Mouse (Mus musculus) CH12.LX (cell line): ENCODE measurements around the gene Dppa2. TPM values are rescaled to one million over a fixed set of nuclear protein-coding genes. Genes with fewer than 3 reads are reported as not detected.

ENCODE experiments used
- DNase-seq: peaks from one replicate; pipeline ENCODE4 v3.0.0-alpha.2; 2013; ENCODE audit errors: extremely low read depth
- H3K27ac ChIP-seq: 2 replicates; pipeline ENCODE4 v1.5.1; 2012; ENCODE audit warnings: low read depth, mild to moderate bottlenecking, control low read depth, moderate library complexity; ENCODE audit not compliant: insufficient read depth
- H3K27me3 ChIP-seq: replicated peaks from 2 replicates; pipeline ENCODE3; 2012; ENCODE audit warnings: inconsistent platforms
- H3K36me3 ChIP-seq, 2 experiments: replicated peaks in 1 of 2; 2 replicates each; pipeline versions ENCODE3 to v1.6.1; 2012; ENCODE audit warnings: inconsistent platforms in 1 of 2, low read length in 1 of 2, mild to moderate bottlenecking in 1 of 2, mixed read lengths in 1 of 2, moderate library complexity in 1 of 2; ENCODE audit not compliant: control insufficient read depth in 1 of 2, insufficient read depth in 1 of 2
- H3K4me1 ChIP-seq, 2 experiments: 2 replicates each; pipeline ENCODE4 v1.6.1; 2012; ENCODE audit warnings: inconsistent platforms in 1 of 2, moderate library complexity in 1 of 2; ENCODE audit not compliant: insufficient read depth in 2 of 2, control insufficient read depth in 1 of 2
- H3K4me2 ChIP-seq: 2 replicates; pipeline ENCODE4 v1.6.1; 2012; ENCODE audit warnings: low read depth, mild to moderate bottlenecking, control low read depth; ENCODE audit not compliant: poor library complexity, insufficient read depth, severe bottlenecking
- H3K4me3 ChIP-seq, 3 experiments: fragments of 150-350 bp in 1 of 3; sonication (generic) in 1 of 3; replicated peaks in 1 of 3; 2 replicates each; pipeline versions ENCODE3 to v1.5.1; 2011 to 2012; ENCODE audit warnings: low read depth in 2 of 3, low read length in 2 of 3, mild to moderate bottlenecking in 2 of 3, moderate library complexity in 2 of 3, control low read depth in 1 of 3, improper control_type of control experiment in 1 of 3, inconsistent platforms in 1 of 3, mixed read lengths in 1 of 3; ENCODE audit not compliant: poor library complexity in 1 of 3
- H3K79me2 ChIP-seq: replicated peaks from 2 replicates; pipeline ENCODE4 v1.6.1; 2012; ENCODE audit warnings: mild to moderate bottlenecking, moderate library complexity; ENCODE audit not compliant: control insufficient read depth, poor library complexity, insufficient read depth, severe bottlenecking; ENCODE audit errors: extremely low read depth
- H3K9ac ChIP-seq: 2 replicates; pipeline ENCODE4 v1.6.1; 2012; ENCODE audit warnings: low read depth, mild to moderate bottlenecking, control low read depth, moderate library complexity; ENCODE audit not compliant: insufficient read depth
- H3K9me3 ChIP-seq: replicated peaks from 2 replicates; pipeline ENCODE3; 2012; ENCODE audit warnings: low read length, inconsistent platforms, mixed read lengths
- HCFC1 ChIP-seq: IDR thresholded peaks from 2 replicates; pipeline ENCODE4 v1.6.1; 2012; ENCODE audit warnings: low read depth, mild to moderate bottlenecking, inconsistent platforms, low read length, improper control_type of control experiment
- IRF4 ChIP-seq: IDR thresholded peaks from 2 replicates; pipeline ENCODE4 v1.6.1; 2014; ENCODE audit warnings: low read depth, mild to moderate bottlenecking, inconsistent platforms, low read length, improper control_type of control experiment
- JUN ChIP-seq: IDR thresholded peaks from 2 replicates; pipeline ENCODE4 v1.6.1; 2011; ENCODE audit warnings: low read depth, mild to moderate bottlenecking, low read length, improper control_type of control experiment, moderate library complexity; ENCODE audit not compliant: insufficient read depth
- JUND ChIP-seq: conservative IDR thresholded peaks from 2 replicates; pipeline ENCODE4 v1.6.1; 2011; ENCODE audit warnings: low read depth, low read length, improper control_type of control experiment
- MAFK ChIP-seq: IDR thresholded peaks from 2 replicates; pipeline ENCODE4 v1.6.1; 2011; ENCODE audit warnings: low read length, improper control_type of control experiment; ENCODE audit not compliant: insufficient replicate concordance
- MAZ ChIP-seq: IDR thresholded peaks from 2 replicates; pipeline ENCODE4 v1.6.1; 2012; ENCODE audit warnings: low read depth, mild to moderate bottlenecking, inconsistent platforms, low read length, improper control_type of control experiment, moderate library complexity
- MEF2A ChIP-seq: IDR thresholded peaks from 2 replicates; pipeline ENCODE4 v1.6.1; 2014; ENCODE audit warnings: low read depth, mild to moderate bottlenecking, inconsistent platforms, low read length, improper control_type of control experiment, borderline replicate concordance
- POLR2AphosphoS2 ChIP-seq: IDR thresholded peaks from 2 replicates; pipeline ENCODE4 v1.6.1; 2011; ENCODE audit warnings: low read depth, low read length, improper control_type of control experiment
- RAD21 ChIP-seq: IDR thresholded peaks from 2 replicates; pipeline ENCODE4 v1.6.1; 2011; ENCODE audit warnings: low read depth, mild to moderate bottlenecking, low read length, improper control_type of control experiment, moderate library complexity
- SMC3 ChIP-seq: IDR thresholded peaks from 2 replicates; pipeline ENCODE4 v1.6.1; 2011; ENCODE audit warnings: low read depth, low read length, improper control_type of control experiment
- TCF12 ChIP-seq: IDR thresholded peaks from 2 replicates; pipeline ENCODE4 v1.6.1; 2014; ENCODE audit warnings: low read depth, mild to moderate bottlenecking, inconsistent platforms, low read length, improper control_type of control experiment
- USF1 ChIP-seq: IDR thresholded peaks from 2 replicates; pipeline ENCODE4 v1.6.1; 2014; ENCODE audit warnings: low read depth, mild to moderate bottlenecking, inconsistent platforms, low read length, improper control_type of control experiment
- ZC3H11A ChIP-seq: IDR thresholded peaks from 2 replicates; pipeline ENCODE4 v1.6.1; 2012; ENCODE audit warnings: low read depth, mild to moderate bottlenecking, inconsistent platforms, low read length, improper control_type of control experiment
- ZKSCAN1 ChIP-seq: IDR thresholded peaks from 2 replicates; pipeline ENCODE4 v1.6.1; 2012; ENCODE audit warnings: low read depth, inconsistent platforms, low read length, improper control_type of control experiment, borderline replicate concordance
- ZMIZ1 ChIP-seq: IDR thresholded peaks from 2 replicates; pipeline ENCODE4 v1.6.1; 2012; ENCODE audit warnings: low read depth, mild to moderate bottlenecking, inconsistent platforms, low read length, improper control_type of control experiment
- dilution Hi-C: fragments of 300-500 bp; cut with MboI; formaldehyde crosslinking; loops from 2 replicates; pipeline ENCODE4 v1.14.3; 2020; ENCODE audit warnings: low sequenced_read_pairs; ENCODE audit not compliant: extremely low pct_unique_long_range_greater_than_20kb, extremely low pct_ligation_motif_present
- in situ Hi-C: fragments of 300-500 bp; cut with MboI; formaldehyde crosslinking; loops from 3 replicates; pipeline ENCODE4 v1.14.3; 2019; ENCODE audit warnings: low sequenced_read_pairs, low pct_ligation_motif_present, low pct_unique_long_range_greater_than_20kb, mixed read lengths
- polyA plus RNA-seq: library from polyadenylated mRNA; unstranded; fragments of >175 nt; gene quantifications from 2 replicates; pipeline ENCODE4 v1.2.1, GENCODE M21; 2012; ENCODE audit warnings: low read depth; ENCODE audit not compliant: insufficient read length
- total RNA-seq, 2 experiments: library from RNA; depleted of rRNA; stranded (reverse); fragments of 300-350 nt in 1 of 2; fragments of >200 nt in 1 of 2; gene quantifications; 2 replicates each; pipeline ENCODE4 v1.2.3; 2012 to 2014

The Dppa2 gene
- total and polyA plus RNA-seq, 3 experiments: 0.13 TPM; not detected in 2

- dilution Hi-C loops: no loop called here
- Histone ChIP-seq H3K36me3 (no peaks in the 10 kb centered on the region), H3K4me2 (no peak overlapping the region), H3K9me3 (peaks cover 72% of the 10 kb centered on the region), H3K4me1 (no peaks in the 10 kb centered on the region), H3K4me3 (no peak overlapping the region), H3K27me3 (no peaks in the 10 kb centered on the region)
- in situ Hi-C loops: no loop called here
- TF ChIP-seq RAD21 (no peak), MAFK (no peak), MAZ (no peak), USF1 (no peak), SMC3 (no peak), MEF2A (no peak), ZKSCAN1 (no peak), POLR2AphosphoS2 (no peak), JUN (no peak), ZMIZ1 (no peak), HCFC1 (no peak), JUND (no peak), ZC3H11A (no peak), IRF4 (no peak), TCF12 (no peak)
- TF ChIP-seq, all 38 proteins: peak for 0
- Histone ChIP-seq H3K9ac (no peak overlapping the region), H3K79me2 (no peaks in the 10 kb centered on the region), H3K27ac (no peak overlapping the region)
- DNase-seq: no peak
Observed at GRCm38 (mm10) chr16:48326903-48327302, 23.2 kb downstream of the Dppa2 start.

- H3K9ac ChIP-seq: no peak overlapping the region
- H3K4me3 ChIP-seq: no peak overlapping the region
- TF ChIP-seq SMC3: no peak
- in situ Hi-C loops: no loop called here
- H3K36me3 ChIP-seq: no peaks in the 10 kb centered on the region
- no peaks in the 10 kb centered on the region for H3K79me2 ChIP-seq
- DNase-seq: no peak
- no peaks in the 10 kb centered on the region for H3K27me3 ChIP-seq
- no peak overlapping the region for H3K4me2 ChIP-seq
- H3K27ac ChIP-seq: no peak overlapping the region
- peaks cover 74% of the 10 kb centered on the region for H3K9me3 ChIP-seq
- dilution Hi-C loops: no loop called here
- no peaks in the 10 kb centered on the region for H3K4me1 ChIP-seq
Observed at GRCm38 (mm10) chr16:48328420-48328819, 24.7 kb downstream of the Dppa2 start.
